Mouse (Mus musculus) left cerebral cortex, adult 11 months (tissue): ENCODE results near the gene Rgs7bp.

Source experiments
- DNase-seq: peaks from one replicate; pipeline ENCODE4 v3.0.0; 2022; ENCODE audit warnings: low spot score

Rgs7bp gene

DNA sequence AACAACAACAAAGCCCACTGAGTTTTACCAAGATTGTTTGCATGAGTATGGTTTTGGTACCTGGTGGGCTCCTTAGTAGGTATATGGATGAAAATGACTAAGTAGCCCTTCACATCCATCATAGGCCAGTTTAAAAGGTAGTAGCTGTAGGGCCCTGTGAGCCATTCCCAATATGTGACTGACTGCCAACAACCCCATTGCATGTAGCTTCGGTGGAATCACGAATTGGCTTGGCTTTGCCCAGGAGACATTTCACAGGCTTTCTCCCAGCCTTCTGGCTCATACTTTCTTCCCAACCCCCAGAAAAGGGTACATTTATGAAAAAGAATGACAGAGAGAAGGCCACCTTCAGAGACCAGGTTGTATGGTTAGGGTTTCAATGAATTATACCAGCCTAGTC, 45.8 kb downstream of the Rgs7bp start:
- DNase-seq, result no peak

DNA sequence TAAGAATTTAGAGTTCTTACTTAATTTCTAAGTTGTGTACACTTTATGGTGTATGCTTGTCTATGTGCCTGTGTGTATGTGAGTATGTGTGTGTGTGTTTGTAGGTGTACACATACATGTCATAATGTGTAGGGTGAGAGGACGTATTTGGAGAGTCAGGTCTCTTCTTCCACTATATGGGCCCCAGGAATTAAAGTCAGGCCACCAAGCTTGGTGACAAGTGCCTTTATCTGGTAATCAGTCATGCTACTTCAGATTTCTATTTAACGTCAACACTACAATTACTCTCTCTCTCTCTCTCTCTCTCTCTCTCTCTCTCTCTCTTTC, 51.9 kb downstream of the Rgs7bp start:
- no peak for DNase-seq

DNA sequence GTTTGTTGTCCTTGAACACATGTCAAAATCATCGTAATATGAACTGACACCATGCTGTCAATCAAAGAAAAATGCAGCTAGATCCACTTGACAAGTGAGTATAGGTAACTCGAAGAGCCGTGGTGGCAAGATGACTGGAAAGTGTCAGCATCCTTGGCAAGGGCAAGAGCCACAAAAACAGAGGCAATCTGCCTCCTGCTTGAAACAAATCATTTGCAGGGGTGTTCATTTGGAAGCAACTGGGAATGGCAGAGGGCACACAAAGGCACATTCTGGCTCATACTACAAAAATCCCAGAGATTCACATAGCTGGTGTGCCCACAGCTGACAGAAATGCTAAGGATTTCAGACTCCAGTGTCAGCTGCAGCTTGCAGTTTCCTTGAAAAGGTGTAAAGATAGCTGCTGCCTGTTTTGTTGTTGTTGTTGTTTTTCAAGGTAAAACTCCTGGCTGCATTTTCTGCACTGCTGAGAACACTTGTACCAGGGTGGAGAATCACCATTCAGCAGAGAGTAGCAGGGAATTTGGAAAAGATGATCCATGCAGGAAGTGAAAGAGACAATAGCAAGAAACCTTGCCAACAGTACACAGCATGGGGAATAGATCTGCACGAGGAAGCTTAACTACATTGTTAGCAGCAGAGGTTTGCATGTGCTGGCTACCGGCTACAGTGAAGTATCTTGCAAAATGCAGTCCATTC, 52.4 kb downstream of the Rgs7bp start:
- no peak for DNase-seq

DNA sequence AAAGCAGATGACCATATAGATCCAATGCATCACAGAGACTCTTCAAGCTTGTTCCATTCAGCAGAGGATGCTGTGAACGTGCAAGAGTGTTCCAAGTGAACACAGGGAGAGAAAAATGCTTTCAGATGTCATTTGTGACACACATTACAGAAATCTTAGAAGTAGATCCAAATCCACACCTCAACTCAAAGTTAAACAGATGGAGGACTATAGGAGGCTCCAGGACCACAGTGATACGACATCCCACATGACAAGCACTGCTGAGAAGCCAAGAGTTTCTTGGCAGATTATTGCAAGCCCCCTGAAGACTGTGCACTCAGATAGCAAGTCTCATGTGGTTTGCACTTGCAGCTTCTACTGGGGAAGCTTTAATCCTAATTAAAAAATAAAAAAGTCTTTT, 53.0 kb downstream of the Rgs7bp start:
- no peak for DNase-seq

DNA sequence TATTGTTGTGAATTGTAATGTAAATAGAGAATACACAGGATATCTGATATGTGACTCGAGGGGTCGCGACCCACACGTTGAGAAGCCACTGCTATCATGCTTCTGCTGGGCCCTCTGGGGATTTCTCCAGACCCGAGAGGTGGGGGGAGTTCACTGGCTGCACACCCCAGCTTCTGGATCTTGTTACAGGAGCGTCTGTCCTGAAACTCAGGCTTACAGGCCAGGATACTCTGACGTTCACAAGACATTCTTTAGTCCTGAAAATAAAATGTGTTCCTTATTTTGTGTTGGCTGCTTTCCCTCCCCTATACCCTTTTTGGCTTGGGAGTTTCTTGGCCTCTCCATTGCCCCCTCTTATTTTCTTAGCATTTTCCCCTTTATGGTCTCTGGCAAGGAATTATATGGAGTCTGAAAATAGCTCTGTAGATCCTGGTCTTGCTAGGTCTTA, 65.9 kb downstream of the Rgs7bp start:
- DNase-seq, result no peak

DNA sequence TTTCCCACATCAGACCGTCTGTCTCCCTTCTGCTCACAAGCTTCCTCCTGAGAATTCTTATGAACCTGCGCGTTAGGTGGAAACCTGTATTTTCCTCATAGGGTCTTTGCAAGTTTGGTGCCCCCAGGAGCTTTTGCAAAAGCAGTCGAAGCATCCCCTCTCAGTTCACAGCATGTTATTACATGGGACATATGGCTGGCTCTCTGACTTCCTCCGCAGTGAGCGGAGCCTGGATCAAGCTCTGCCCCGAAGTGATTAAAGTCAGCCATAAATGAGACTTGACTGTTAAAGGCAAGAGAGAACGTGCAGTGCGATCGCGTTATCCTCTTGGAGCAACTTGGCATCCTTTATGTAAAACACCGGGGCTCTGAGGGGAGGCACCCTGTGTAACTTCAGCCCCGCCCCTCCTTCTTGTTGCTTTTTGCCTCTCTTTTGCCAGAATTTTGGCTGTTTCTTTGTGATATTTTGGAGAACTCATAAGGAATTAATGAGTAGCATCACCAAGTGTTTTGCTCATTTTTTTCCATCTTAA, 66.7 kb downstream of the Rgs7bp start:
- DNase-seq, result no peak

DNA sequence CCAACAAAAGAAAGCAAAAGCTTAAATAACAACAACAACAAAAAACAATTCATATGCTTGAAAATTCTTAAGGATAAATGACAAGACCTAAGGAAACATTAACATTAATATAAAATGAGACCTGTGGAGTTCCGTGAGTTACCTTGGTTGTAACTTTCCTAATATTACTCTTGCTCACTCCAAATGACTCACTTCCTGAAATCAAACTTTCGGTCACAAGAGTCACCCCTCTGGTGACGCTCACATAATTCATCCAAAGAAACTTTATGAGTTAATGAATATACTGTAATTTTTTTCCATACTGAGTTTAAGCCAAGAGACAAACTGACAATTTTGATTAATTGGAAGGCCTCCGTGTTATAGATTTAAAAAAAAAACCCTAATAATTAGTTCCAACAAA, 69.0 kb downstream of the Rgs7bp start:
- no peak for DNase-seq

DNA sequence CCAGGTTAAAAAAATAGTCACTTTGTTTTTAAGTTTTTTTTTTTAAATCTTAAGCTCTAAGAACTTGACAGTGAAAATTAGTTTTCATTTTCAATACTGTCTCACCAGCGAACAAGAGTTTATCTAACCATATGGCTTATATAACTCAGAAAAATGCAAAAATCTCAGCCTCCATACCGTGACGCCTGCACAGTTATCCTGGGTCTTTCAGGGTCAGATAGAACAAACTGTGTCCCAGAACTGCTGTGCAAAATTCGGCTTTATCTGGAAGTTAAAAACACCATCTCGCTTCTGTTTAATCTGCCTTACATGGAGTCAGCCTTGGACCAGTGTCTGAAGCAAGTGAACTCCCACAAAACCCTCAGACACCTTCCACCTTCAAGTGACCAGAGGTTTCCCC, 70.7 kb downstream of the Rgs7bp start:
- no peak for DNase-seq

DNA sequence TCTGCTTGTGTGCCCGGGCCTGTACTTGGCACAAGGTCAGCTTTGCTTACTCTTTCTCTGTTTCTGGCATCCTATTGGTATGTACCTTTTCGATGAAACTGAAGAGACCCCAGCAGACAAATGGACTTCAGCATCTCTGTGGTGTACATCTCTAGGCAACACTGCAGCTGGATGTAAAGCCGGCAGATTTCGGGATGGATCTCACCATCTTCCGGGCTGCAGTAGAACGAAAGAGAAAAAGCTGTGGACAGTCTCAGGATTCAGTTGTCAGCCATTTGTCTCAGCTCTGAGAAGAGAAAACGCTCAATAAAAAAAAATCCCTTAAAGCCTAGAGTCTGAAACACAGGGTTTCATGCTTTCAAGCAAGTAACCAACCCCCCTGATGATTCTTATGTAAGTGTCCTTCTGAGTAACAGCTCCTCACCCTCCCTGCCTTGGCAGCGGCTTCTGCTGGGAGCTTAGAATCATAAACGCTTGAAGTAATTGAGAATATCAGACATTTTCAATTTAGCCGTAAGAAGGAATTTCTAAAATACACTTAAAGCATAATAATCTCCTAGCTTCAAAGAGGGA, 71.9 kb downstream of the Rgs7bp start:
- peak; percentile 73 for DNase-seq

DNA sequence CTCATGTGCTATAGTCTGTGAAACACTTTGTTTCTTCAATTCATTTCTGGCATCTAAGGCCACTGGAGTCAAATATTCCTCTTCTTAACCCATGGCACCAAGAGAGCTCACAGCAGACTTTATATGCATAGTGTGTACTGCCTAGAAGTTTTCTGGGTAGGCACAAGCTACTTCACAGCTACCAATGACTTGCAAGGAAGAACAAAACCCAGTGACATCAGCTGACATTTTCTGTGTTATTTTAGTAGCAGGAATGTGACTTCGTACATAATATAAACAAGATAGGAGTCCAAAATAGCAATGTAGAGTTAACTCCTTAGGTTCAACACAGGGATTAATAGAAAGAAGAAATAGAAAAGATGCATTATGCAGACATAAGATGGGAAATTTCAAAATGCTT, 76.6 kb downstream of the Rgs7bp start:
- DNase-seq, result no peak

DNA sequence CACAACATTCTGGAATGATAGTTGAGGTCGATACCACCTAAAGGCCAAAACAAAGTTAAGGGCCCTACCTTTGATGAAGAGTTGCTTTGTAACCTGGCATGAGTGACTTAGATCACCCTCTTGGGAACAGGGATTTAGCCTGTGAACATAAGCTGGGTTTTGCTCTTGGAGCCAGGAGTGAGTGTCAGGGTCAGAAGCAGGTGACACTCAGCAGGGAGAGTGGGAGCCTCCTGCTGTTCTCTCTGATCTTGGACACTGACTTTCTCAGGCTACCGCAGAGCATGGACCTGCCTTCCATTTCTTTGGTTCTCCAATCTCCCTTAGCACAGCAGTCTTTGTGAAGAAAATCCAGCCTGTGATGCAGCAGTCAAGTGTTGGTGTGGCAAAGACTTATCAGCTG, 87.2 kb downstream of the Rgs7bp start:
- no peak for DNase-seq

DNA sequence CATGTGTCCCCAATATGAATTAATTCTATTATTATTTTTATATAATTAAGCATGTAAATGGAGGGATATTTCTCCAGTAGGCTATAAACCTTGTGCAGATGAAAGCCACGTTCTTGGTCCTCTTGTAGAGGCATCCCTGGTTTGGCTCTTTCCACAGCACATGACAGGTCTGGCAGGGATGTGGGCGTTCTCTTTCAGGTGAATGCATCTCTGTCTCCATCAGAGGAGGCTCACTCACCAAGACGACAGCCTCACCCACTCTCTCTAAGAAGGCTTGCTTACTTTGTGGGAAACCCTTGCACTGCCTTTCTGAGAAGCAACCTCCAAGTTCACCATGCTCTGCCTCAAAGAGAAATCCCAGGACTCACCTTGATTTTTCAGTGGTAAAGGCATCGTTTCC, 91.0 kb downstream of the Rgs7bp start:
- DNase-seq, result no peak

DNA sequence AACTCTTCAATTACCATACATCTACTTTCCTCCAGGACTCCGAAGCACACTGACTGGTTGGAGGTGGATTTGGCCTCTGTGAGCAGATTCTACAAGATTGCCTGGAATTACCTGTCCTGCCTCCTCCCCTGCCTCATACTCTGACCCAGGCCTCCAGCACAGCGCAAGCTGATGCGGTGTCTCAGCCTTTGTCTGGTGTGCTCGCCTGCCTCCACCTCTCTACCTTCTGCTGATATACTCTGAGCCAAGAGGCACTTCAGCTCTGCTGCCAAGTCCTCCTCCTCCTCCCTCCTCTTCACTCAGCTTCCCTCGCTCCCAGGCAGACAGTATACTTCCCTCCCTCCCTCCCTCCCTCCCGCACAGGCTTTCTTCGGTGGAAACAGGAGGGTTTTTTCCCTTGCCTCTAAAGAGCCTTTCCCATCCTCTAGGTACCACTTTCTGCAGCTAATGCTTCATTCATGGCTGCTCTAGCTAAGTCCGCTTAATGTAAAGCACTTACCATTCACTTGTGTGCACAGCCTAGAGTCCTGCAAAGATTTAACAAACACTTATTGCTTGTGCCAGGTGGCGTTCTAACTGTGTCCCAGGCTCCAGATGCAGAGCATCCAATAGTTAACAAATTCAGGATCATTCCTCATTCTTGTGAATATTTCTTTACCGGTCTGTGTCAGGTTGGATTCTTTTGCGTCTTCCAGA, 91.9 kb downstream of the Rgs7bp start:
- peak; percentile 66 for DNase-seq

DNA sequence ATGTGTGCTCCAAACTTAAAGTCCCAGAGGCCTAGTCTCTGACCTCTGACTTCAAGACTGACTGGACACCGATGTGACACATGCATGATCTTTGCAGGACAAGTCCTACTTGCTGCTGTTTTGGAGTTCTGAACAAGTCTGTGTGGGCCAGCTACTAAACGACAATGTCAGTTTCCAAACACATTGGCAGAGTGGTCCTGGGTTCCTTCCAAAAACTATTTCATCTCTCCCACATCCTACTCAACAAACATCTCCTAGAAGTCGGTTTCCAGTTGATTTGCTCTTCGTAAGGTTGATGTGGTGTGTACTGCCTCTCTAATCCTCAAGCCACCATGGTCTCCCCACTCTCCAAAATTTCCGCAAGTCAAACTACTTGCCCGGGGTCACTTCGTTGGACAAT, 92.6 kb downstream of the Rgs7bp start:
- DNase-seq, result no peak

DNA sequence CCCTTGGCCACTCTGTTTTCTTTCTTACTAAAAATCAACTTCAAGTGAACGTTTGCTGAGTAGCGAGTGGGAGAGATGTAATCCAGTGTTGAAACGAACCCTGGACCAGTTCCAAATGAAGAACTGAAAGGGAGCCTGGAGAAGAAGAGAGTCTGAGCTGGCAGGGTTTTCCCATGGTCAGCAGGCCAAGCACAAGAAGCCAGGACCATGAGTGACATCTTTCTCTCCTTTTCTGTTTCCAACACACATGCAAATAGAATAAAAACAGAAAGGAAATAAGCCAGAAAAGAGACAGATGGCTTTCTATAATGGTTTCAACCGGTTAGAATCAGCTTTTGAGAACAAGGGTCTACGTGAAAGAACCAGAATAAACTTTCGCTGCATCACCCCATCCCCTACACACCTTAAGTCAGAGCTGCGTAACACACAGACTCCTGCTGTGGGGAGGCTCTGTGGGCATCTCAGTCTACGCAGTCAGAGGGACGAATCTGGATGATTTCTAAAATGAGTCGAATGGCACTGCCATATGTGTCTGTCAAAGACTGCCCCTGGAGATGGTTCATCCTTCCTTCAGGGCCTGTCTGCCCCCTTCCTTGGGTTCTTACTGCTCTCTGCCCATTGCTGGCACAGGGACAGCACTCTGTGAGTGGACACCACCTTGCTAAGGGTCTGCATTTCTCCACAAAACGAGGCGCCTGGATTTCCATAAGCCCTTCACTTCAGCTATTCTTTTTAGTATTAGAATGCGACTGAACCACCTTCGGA, 93.6 kb downstream of the Rgs7bp start:
- DNase-seq, result no peak

DNA sequence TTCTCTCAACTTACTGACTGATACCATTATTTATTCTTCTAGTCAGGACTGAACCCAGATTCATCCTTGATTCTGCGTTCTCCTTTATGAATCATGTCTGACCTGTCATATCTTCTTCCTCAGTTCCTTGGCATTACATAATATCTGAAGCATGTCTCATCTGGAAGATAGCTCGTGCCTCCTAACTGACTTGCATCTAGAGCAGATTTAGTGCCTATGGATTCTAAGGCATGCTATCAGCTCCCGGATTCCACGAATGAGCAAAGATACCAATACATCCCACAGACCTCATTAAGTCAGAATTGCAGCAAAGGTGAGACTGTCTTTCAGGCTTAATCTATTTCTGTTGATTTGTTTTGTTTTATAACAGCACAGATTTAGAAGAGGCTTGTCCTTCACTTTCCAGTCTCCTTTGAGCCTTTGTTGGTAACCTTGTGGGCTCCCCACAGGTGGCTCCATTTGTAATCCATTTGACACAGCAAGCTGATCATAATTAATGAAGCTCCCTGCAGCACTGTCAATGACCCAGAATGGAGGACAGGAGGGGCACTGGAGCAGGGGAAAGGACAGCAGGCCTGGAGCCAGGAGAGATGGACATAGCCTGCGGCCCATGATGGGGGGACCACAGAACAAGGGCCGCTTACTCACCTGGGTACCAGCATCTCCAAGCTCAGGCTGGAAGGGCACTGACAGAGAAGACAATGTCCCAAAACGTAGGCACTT, 94.4 kb downstream of the Rgs7bp start:
- DNase-seq, result no peak

DNA sequence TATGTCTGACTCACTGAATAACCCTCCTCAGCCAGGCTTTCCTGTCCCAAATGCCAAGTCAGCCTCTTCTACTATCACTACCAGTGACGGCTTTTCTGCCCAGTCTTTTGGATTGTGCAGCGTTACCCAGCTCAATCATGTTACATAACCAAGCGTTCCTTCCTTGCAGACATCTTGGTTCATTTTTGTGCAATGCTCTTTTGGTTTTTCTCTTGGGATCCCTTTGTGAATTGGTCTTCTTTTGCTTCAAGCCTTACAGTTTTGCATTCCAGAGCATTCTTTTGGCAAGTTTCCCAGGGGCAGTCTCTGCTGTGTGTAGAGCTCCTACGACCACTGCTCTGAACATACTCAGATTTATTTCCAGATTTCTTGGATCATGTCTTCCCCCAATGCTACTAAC, 95.0 kb downstream of the Rgs7bp start:
- DNase-seq, result no peak

DNA sequence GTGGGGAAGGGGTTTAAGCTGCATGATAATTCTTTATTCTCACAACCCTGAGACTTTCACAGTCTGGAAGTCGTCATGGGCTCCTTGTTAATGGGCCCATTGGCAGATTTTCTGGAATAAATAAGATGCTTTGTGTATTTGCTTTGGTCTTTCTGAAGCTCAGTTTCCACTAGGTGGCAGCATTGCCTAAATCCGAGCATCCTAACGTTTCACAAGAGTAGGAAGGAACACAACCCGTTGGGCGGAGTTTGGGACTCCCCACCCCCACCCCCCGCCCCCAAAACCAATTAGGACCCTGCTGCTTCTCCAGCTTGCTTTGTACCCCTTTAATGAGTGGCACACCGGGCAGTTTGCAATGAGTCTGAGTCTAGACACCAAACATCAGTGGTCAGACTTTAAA, 106.8 kb downstream of the Rgs7bp start:
- DNase-seq, result peak; percentile 77

DNA sequence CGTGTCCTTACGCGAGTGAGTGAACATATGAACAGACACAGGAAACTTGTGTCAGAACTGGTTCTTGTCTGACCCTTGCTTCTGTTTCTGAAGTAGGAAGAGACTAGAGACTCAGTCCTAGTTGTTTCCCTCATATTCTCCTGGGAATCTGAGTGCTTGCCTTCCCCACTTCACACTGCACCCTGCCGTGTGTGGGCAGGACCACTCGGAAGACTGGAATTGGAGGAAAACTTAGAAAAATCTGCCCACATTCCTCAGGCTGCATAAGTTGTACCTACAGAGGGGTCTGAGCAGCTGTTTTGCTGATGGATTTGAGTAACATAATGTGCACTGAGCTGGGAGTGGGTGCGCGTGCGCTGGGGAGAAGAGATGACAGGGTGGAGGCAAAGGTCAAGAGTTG, 114.2 kb downstream of the Rgs7bp start:
- DNase-seq, result no peak

DNA sequence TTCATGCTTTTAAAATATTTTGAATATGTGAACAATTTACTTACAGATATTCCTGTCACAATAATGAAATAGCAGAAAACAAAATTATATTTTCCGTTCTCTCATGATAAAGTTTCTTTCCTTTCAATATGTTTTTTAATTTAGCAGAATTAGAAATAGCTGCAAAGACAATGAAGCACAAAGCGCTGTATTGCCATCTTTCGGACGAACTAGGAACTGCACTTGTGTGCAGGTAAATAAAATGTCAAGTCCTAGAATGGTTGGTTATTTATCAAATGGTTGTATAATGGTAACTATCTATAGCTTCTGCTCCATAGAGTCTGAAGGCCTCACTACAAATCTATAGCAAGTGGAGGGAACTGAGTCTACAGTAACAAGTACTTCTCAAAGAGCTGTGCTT, 114.9 kb downstream of the Rgs7bp start:
- DNase-seq, result no peak

DNA sequence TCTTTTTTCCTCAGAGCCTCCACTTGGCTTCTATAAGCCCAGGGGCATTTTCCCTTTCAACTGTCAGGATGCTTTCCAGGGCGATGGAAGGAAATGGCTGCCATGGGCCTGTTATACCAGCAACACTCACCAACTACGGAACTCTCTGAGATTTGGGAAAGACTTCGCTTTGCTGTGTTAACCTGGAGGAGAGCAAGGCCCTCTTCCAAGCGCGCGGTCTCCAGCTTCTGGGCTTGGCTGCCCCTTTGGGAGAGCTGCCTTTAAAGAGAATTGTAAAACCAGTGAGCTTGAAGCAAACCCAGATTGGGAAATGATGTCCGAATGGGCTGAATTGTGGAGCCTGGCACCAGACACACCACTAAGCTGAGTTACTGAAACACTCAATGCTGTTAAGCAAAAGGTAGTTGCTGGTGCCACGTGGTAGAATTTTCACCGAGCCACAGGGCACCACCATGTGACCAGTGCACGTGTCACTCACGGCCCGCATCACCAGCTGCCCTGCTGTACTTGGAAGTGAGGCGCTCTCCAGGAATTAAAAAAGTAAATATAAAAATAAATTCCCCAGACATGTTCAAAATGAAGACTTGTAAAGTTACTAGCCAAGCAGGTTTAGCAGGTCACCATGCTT, 115.7 kb downstream of the Rgs7bp start:
- no peak for DNase-seq

DNA sequence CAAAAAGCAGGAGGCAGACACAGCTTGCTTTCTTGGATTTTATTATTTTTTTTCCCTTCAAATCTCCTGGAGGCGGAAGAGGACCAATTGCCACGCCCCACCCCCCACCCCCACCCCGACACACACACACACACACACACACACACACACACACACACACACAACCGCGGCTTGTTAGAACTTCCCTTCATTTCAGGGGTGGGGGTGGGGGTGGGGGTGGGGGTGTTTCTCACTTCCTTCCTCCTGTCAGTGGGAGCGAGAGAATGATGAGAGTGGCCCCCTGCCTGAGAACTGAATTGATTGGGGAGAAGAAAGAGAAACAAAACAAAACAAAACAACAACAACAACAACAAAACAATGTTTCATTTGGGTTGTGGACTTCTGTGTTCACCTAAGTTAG, 117.0 kb downstream of the Rgs7bp start:
- no peak for DNase-seq
